Mouse (Mus musculus): ENCODE results near the gene Ptpn11.

Gene Ptpn11

DNA sequence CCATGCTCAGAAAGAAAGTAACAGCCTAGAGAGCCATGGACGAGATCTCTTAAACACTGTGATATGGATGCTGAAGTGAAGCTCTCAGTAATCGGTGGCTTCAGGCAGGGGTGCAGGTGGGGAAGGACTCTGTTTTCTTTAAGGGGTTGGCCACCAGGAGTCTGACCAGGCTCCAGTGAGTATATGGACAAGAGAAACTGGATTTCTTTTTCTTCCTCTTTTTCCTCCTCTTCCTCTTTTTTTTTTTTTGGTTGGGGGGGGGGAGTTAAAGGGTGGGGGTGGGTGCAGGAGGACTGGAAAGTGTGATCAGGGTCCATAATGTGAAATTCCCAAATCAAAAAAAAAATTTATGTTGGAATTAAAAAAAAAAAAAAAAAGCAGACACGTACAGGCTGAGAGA lies 68.6 kb downstream of the Ptpn11 start:
- no peak for DNase-seq

DNA sequence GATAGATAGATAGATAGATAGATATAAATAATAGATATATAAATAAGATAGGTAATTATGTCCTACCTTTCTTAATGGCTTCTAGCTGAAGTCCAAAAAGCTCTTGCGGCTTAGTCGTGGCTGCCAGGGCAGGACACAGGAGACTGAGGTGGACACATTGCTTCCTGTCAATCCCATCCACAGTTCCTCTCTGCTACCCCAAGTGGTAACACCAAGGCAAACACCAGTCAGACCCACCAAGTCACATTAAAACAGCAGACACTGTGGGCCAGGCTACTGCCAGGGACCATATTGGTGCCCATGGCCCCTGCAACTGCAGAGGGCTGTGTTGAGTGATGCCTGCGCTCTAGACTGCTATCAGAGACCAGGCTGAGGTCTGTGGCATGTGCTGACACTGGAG lies 69.2 kb downstream of the Ptpn11 start:
- no peak for DNase-seq

DNA sequence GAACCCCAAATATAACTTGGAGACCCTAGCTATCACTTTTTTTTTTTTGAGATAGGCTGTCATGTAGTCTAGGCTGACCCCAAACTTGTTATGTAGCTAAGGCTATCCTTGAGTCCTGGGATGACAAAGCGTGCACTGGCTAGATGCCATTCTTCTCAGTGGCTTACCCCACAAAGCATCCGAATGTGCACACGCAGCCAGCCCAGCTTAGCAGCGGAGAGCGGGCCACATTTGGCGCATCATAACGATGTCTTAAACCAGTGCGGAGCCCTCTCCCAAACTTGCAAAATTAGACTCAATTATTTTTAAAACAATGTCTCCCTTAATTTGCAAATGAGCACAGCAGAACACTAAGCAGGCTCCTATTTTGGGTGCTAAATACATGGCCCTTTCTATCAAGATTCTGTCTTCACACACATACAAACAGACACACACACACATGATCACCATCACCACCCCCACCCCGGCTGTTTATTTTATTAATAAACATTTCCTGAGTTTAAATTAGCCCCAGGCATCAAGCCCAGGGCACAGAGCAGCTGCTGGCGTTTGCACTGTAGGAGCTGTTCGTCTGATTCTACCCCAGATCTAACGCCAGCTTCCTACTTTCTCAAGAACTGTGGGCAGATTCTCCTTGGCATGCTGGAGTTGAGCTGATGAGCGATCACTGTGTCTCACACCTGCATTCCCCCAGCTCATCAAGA lies 71.7 kb downstream of the Ptpn11 start:
- peak; percentile 48 for DNase-seq

DNA sequence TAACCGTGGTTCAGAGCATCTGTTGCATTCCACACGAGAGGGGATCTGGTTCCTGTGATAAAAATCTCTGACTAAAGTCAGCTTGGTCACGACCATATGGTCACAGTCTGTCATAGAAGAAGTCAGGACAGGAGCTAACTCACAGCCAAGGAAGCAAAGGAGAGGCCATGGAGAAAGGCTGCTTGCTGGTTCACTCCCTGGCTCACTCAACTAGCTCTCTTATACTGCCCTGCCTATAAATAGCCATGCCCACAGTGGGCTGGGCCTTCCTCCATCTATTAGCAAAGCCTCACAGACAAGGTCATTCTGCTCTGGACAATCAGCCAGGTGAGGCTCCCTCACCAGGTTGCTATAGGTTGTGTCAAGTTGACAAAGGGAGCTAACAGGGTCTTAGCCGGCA lies 72.9 kb downstream of the Ptpn11 start:
- no peak for DNase-seq

DNA sequence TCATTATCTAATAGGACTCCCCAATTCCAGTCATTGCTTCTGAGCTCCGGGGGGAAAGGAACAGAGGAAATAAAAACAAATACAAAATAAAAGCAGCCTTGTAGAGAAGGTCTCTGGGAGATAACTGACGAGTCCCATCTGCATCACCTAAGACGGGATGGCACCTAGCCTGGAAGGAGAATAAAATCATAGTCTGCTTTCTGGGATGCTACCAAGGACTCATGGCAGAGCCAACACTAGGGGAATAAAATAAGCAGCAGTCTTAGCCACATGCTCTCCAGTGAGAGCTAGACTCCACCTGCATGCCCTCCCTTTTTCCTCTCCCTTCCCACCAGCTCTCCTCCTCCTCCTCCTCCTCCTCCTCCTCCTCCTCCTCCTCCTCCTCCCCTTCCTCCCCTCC lies 74.3 kb downstream of the Ptpn11 start:
- DNase-seq: no peak

DNA sequence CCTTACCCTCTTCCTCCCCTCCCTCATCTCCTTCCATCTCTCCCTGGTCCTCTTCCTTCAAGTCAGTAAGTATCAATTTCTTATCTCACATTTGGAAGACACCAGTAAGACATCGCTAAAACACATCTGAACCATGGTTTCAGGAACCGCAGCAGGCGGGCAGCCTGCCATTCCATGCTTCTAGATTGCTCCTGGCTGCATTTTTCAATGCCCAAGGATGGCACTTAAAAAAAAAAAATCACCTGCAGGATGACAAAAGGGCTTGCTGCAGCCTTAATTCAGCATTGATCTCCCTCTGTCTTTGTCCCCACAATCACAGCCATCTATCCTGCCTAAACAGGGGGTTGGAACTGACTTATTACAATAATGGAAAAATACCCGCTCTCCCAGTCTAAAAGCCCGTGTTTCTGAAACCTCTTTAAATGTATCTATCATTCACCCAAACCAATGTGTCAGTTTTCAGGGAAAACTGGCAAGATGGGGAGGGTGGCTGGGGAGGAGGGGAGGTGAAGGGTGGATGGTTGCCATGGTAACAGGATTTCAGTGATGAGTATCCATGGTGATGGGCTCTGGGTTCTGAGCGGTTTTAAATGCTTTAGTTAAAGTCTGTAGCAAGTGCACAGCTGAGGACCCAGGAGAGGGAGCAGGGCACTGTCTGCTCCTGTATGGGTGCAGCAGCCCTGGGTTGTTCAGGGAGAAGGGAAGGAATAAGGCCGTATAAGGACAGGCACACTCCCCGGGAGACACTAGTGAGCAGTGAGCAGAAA lies 75.6 kb downstream of the Ptpn11 start:
- DNase-seq: no peak

DNA sequence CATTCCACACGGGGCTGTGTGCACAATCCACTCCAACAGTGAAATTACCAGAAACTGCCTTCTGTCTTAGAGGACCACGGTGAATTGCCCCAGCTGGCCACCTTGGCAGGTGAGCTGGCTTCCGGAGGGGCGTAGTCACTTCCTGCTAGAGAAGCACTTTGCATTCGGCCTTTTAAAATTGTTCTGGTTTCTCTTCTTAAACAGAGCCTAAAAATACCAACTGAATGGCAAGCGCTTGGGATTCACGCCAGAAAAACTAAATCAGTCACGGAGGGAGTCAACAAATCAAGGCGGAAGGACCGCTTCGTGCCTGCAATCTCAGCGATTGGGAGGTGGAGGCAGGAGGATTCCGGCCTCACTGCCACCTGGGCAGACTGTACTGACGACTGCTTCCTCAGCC lies 77.0 kb downstream of the Ptpn11 start:
- no peak for DNase-seq

DNA sequence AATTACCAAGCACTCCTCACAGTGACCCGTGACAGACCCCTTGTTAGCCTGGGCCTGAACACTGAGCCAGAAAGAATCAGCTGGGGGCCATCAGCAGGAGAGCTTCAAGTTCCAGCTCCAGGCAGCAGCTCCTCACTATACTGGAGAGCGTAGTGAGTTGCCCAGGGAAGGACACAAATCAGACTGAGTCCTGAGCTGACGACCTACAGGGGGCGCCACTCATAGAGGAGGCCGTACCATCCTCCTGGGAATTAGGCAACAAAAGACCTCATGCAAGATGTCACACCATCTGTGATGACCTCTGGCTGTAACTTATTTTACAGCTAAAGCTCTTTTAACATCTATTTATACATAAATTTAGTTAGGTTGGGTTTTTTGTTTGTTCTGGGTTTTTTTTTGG lies 78.8 kb downstream of the Ptpn11 start:
- peak; percentile 50 for DNase-seq

DNA sequence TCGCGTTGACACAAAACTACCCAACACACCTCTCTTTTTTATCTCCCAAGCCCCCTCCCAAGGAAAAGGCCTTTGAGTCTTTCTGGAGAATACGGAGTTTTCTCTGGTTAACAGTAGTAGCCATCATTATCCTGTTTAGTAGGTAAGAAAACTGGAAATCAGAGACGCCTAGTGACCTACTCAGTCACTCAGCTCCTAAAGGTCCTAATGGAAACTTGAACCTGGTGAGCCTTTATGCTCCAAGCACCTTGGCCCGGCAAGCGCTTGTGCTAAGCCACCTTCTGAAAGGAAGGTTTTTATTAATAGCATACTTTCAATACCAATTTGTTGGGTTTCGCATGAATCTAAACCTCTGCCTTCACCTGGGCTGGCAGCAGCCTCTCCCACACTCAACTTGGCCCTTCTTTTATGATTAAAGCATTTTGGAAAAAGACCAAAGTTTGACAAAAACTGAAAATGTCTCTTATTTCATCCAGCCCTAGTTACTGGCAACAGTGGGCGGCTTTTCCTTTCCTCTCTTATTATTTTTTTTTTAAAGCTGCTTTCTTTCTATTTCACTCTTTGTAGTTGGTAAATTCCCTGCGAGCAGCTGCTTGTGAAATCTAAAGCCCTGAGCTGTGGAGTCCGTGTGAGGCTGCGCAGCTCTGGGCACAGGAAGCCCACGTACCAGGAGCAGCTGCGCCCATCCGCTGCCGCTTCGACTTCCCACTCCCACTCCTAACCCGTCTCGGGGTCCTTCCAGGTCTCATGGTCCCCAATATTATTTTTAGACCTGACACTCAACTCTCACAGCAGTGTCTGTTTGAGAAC lies 79.9 kb downstream of the Ptpn11 start:
- peak; percentile 52 for DNase-seq

DNA sequence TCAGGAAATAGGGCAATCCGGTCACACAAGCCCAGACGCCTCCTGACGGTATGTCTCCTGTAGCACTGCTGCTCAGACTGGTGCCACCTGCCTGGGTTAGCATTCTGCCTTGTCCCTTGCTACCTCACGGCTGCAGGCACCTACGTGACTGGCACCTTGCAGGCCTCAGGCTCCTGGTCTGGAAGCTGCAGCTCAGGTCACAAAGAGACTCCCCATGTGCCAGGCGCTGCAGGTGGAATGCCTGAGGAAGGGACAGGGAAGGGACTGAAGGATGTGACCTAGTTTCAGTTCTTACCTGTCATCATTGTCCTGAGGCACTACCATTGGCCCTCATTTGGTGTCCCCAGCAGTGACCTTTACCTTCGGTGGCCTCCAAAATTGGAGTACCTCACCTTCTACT lies 82.0 kb downstream of the Ptpn11 start:
- no peak for DNase-seq

DNA sequence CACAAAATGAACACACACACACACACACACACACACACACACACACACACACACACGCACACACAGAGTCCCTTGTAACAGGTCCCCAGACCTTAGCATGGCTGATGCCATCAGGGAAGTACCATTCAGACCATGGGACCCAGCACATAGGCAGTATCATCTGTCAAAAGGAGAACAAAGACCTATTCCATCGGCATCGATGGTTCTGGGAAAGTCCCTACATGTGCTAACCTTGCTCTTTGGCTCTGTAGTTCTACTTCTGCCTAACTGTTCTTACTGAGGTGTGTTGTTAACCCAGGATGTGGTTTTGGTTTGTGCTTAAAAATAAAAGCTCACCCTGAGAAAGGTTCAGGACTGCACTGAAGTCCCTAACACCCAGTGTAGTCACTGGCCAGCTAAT lies 84.3 kb downstream of the Ptpn11 start:
- DNase-seq: no peak

DNA sequence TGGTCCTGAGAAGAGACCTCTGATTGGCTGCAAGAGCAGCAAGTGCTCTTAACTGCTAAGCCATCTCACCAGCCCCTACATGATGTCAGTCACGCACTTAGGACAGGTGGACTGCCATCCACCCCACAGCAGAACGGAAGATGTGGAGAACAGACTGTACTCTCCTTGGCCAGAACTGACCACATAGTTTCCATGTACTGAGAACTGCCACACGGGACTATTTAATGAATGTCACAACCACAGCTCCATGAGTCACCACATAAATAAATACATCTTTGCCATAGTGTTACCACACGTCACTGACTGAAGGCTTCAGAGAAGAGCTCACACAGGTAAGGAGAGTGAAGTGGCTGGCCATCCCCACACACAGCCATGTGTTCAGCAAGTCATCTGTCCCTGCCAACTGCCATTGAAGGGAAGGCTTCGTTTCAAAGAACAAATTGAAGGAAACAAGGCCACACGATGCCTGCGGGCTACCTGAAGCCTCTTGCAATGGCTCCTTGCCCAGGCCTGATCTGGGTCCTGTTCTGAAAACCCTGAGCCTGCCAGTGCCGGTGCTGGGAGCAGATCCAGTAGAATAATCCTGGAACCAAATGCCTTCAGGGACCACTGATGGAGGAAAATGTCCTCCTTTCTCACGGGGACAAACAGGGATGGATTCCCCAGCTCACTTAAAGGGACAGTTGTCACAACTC lies 90.2 kb downstream of the Ptpn11 start:
- no peak for DNase-seq

DNA sequence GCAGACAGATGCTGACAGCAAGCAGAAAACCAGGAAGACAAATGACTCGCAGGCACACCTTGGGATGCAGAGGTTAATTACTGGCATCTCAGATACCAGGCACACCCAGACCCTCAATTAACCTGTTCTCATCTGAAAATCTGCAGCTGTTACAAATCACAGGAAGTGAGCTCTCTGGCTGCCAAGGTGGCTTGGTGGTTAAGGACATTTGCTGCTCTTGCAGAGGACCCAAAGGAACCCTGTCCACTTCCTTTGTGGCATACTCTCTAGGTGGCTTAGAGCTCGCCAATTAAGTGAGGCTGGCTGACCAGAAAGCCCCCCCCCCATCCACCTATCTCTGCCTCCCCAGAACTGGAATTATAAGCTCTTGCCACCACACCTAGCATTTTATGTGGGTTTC lies 91.1 kb downstream of the Ptpn11 start:
- DNase-seq: no peak

DNA sequence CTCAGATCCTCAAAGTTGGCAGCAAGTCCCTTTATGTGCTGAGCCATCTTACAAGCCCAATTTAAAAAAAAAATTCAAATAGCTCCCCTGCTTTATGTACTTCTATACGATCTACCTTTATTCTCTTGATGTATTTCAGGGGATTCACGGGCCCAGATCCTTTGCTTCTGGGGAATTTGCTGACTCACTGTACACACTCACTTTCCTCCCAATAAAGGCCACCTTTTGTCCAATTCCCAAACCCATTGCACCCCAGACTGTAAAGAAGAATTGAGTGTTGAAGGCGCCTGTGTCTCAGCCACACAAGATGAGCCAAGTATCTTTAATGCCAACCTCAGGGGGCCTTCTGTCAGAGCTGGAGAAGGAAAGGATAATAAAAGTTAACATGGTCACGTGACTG lies 93.2 kb downstream of the Ptpn11 start:
- DNase-seq: no peak

DNA sequence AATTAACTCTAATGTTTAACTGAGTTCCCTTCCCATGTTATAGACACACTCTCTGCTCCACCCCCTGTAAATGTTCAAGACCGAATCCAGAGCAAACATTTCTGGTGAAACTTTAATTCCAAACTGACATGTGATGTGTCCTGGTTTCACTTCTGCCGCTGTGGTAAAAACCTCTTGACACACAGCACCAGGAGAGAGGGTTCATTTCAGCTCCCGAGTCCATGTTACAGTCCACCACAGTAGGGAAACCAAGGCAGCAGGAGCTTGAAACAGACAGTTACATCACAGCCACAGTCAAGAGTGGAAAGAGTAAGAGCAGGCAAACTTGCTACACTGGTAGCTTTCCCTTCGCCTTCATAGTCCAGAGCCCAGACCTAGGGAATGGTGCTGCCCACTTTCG lies 94.5 kb downstream of the Ptpn11 start:
- DNase-seq: no peak

DNA sequence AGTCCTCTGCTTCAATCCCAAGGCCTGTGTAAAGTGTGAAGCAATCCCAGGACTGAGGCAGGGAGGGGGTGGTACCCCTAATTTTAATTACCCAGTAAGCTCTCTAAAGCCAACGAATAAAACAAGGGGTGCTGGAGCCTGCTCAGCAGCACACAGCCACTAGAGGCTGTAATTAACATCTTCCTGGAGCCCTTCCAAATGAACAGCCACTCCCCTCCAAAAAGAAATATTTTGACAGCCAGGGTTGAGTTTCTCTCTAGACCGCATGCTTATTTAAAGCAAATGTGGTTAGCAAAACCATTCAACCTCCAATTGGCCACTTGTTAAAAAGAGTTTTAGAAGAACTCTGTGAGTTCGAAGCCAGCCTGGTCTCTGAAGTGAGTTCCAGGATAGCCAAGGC lies 97.9 kb downstream of the Ptpn11 start:
- DNase-seq: no peak

DNA sequence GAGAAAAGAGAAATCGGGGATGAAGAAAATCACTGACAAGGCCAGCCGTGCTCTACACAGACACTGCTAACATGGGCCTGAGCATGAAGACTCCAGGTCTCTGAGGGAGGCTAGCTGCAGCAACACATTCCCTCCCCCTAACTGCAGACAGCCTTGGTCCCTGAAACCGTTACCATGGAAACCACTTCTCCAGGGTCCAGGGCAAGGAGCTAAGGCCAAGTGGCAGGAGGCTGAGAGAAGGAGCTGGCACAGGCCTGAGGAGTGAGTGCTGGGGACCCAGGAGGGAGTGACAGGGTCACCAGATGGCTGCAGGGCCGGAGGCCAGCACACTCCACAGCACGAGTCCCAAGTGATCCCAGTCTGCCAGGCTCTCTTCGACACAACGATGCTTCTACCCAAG lies 101.5 kb downstream of the Ptpn11 start:
- DNase-seq: no peak

DNA sequence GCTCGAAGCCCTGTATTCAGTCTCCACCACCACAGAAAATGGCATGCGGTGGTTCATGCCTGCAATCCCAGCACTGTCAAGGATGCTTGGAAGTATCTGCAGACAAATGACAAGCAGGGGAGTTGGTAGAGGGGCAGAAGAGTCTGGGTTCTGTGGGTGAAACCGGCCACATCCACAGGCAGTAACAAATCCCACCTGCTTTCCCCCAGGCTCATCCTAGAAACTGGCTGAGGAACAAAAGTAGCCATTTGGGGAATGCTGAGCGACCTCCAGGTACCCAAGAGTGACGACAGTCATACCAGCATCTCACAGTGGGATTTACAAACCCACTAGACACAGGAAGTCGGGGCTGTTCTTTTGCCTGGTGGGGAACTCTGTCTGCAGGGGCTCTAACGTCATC lies 103.5 kb downstream of the Ptpn11 start:
- no peak for DNase-seq

DNA sequence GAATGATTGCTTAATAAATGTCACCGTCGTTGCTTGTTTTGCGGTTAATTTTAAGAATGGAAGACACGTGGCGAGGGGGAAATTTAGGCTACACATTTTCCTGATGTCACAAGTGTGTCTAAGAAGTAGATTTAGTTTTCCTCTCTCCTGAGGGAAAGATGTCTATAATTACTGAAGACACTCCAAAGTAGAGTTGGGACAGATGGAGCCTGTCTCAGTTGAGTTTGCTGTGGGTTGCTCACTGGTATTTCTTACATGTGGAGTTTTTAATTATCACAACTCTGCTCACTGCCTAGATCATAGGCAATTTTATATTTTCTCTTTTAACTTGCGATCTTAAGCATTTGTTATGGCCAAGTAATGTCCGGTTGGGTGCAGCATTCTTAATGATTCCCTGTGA lies 108.6 kb downstream of the Ptpn11 start:
- DNase-seq: no peak

DNA sequence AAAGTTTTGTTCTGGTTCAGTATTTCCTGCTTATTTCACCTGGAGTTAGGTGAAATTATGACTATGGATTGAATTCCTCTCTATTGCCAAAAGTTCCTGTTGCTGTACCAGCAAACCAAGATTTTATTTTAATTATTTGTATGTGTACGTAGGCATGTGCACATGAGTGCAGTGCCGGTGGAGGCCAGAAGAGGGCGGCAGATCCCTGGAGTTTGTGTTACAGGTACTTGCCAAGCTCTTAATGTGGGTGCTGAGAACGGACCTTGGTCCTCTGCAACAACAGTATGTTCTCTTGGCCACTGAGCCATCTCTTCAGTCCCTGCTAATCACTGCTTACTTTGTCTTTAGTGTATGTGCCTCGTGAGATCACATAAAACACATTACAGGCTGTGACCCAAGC lies 109.4 kb downstream of the Ptpn11 start:
- DNase-seq: no peak
